Mouse (Mus musculus) erythroblast, adult 5-6 weeks (primary cell): ENCODE results near the gene BC004004. TPM values are rescaled to one million over a fixed set of nuclear protein-coding genes. Genes with fewer than 3 reads are reported as not detected.

ENCODE experiments used
- total RNA-seq, 2 experiments: library from RNA; stranded (forward) in 1 of 2; stranded (reverse) in 1 of 2; fragments of 150-400 nt in 1 of 2; fragments of 200-764, 138-1000 nt in 1 of 2; gene quantifications; 2 replicates each; pipeline versions ENCODE4 v1.2.3 to v1.2.4; 2015 to 2017; ENCODE audit warnings: low replicate concordance in 2 of 2

Gene BC004004
- total RNA-seq, 2 experiments from 2014 or later = 19.4 to 41.0 TPM

Other genes starting within 250 kb of the BC004004 start
- gene Srsf3, start 236.2 kb upstream of the BC004004 start, total RNA-seq (2015; ENCODE audit: low replicate concordance) = 154 and 174 TPM in 2 replicates
- 208 and 211 TPM in 2 replicates for gene Srsf3, start 236.2 kb upstream of the BC004004 start, total RNA-seq (2017; ENCODE audit: low replicate concordance)
- 0.63 and 4.6 TPM in 2 replicates for gene Cdkn1a, start 177.8 kb upstream of the BC004004 start, total RNA-seq (2015; ENCODE audit: low replicate concordance)
- gene Cdkn1a, start 177.8 kb upstream of the BC004004 start, total RNA-seq (2017; ENCODE audit: low replicate concordance) = 0.34 and 0.42 TPM in 2 replicates
- 34.8 and 43.7 TPM in 2 replicates for gene Rab44, start 154.6 kb upstream of the BC004004 start, total RNA-seq (2015; ENCODE audit: low replicate concordance)
- gene Rab44, start 154.6 kb upstream of the BC004004 start, total RNA-seq (2017; ENCODE audit: low replicate concordance) = 31.5 and 38.7 TPM in 2 replicates
- not detected in 2 replicates for gene Cpne5, start 30.6 kb upstream of the BC004004 start, total RNA-seq (2015; ENCODE audit: low replicate concordance)
- gene Cpne5, start 30.6 kb upstream of the BC004004 start, total RNA-seq (2017; ENCODE audit: low replicate concordance) = 0.26 and 0.70 TPM in 2 replicates
- 13.4 and 20.2 TPM in 2 replicates for gene Ppil1, start 4.6 kb upstream of the BC004004 start, total RNA-seq (2015; ENCODE audit: low replicate concordance)
- 17.4 and 31.6 TPM in 2 replicates for gene Ppil1, start 4.6 kb upstream of the BC004004 start, total RNA-seq (2017; ENCODE audit: low replicate concordance)
- 4.0 and 5.6 TPM in 2 replicates for gene Pi16, start 48.9 kb downstream of the BC004004 start, total RNA-seq (2015; ENCODE audit: low replicate concordance)
- 5.4 and 9.5 TPM in 2 replicates for gene Pi16, start 48.9 kb downstream of the BC004004 start, total RNA-seq (2017; ENCODE audit: low replicate concordance)
- gene Mtch1, start 79.1 kb downstream of the BC004004 start, total RNA-seq (2015; ENCODE audit: low replicate concordance) = 19.2 and 28.0 TPM in 2 replicates
- 19.1 and 31.1 TPM in 2 replicates for gene Mtch1, start 79.1 kb downstream of the BC004004 start, total RNA-seq (2017; ENCODE audit: low replicate concordance)
- gene Fgd2, start 92.1 kb downstream of the BC004004 start, total RNA-seq (2015; ENCODE audit: low replicate concordance) = 3.3 TPM in 2 replicates
- 2.5 and 4.3 TPM in 2 replicates for gene Fgd2, start 92.1 kb downstream of the BC004004 start, total RNA-seq (2017; ENCODE audit: low replicate concordance)
- gene Pim1, start 222.0 kb downstream of the BC004004 start, total RNA-seq (2015; ENCODE audit: low replicate concordance) = 342 and 357 TPM in 2 replicates
- 725 and 933 TPM in 2 replicates for gene Pim1, start 222.0 kb downstream of the BC004004 start, total RNA-seq (2017; ENCODE audit: low replicate concordance)